Mouse (Mus musculus): ENCODE data around the gene Vmn1r170. TPM values are rescaled to one million over a fixed set of nuclear protein-coding genes. Genes with fewer than 3 reads are reported as not detected.
"Not testable (repeated sequence)": the region's sequence is repeated elsewhere in the genome, so short reads cannot be mapped to it uniquely, and the experiment has no call there.

Gene Vmn1r170
- total RNA-seq (2021) (not detected), polyA plus RNA-seq (2012; rRNA removed) (not detected in 2 replicates)
- long read RNA-seq, result 0 reads

DNA sequence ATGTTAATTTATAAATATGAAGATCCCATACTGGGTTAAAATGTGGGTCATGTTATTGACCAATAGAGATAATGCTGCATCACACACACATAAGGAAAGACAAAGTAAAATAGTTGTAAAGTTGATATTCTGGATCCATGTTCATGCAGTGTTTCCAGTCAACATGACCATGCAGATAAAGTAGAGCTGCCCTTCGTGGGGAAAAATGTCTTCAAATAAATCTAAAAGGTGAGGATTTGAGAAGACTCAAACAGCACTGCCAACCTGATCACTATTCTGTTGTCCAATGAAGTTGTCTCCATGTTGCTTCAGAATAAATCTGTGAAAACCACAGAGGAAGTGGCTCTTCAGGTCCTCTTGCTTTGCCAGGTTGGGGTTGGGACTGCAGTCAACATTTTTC is at the start of gene Vmn1r170:
Gene Vmn1r170, plus strand, starts transcription at position 301 of the 400 bp plus-strand sequence.
- DNase-seq, result not testable (repeated sequence)

DNA sequence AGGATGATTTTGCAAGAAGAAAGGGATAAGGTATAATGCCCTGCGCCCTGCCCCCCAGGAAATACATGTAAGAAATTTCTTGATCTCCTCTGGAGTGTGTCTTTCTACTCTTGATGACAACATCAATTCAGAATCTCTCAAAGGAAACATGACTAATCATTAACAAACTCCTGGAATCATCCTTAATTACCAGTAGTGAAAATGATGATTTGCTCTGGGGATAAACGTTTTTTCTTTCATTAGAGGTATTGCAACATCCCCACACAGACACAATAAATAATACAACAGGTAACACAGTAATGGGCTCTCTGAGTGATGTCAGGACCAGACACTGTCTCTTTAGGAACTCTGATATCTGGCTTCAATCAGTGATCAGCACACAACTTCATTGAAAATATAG is 30.7 kb upstream of the Vmn1r170 start, which contains the start of gene Vmn1r169:
Gene Vmn1r169, plus strand, starts transcription at position 301 of the 400 bp plus-strand sequence.
- DNase-seq, result not testable (repeated sequence)

DNA sequence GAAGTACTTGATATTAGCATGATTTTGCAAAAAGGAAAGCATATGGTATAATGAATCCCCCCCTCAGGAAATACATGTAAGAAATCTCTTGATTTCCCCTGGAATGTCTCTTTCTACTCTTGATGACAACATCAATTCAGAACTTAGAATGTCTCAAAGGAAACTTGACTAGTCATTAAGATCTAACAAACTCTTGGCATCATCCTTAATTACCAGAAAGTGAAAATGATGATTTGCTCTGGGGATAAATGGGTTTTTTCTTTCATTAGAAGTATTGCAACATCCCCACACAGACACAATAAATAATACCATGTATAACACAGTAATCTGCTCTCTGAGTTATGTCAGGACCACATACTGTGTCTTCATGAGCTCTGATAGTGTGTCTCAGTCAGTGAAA is 24.4 kb downstream of the Vmn1r170 start, which contains the start of gene Vmn1r171:
Gene Vmn1r171, plus strand, starts transcription at position 301 of the 400 bp plus-strand sequence.
- DNase-seq, result no peak

Other genes starting within 250 kb of the Vmn1r170 start
- gene Nlrp5, start 220.3 kb upstream of the Vmn1r170 start, total RNA-seq (2021), result not detected
- not detected in 2 replicates for gene Nlrp5, start 220.3 kb upstream of the Vmn1r170 start, polyA plus RNA-seq (2012; rRNA removed)
- not detected for gene Vmn1r167, start 99.0 kb upstream of the Vmn1r170 start, total RNA-seq (2021)
- gene Vmn1r167, start 99.0 kb upstream of the Vmn1r170 start, polyA plus RNA-seq (2012; rRNA removed), result not detected in 2 replicates
- not detected for gene Vmn1r168, start 66.4 kb upstream of the Vmn1r170 start, total RNA-seq (2021)
- not detected in 2 replicates for gene Vmn1r168, start 66.4 kb upstream of the Vmn1r170 start, polyA plus RNA-seq (2012; rRNA removed)
- not detected for gene Vmn1r169, start 30.6 kb upstream of the Vmn1r170 start, total RNA-seq (2021)
- not detected in 2 replicates for gene Vmn1r169, start 30.6 kb upstream of the Vmn1r170 start, polyA plus RNA-seq (2012; rRNA removed)
- not detected for gene Vmn1r171, start 24.5 kb downstream of the Vmn1r170 start, total RNA-seq (2021)
- not detected in 2 replicates for gene Vmn1r171, start 24.5 kb downstream of the Vmn1r170 start, polyA plus RNA-seq (2012; rRNA removed)
- gene Vmn1r172, start 52.1 kb downstream of the Vmn1r170 start, total RNA-seq (2021), result not detected
- gene Vmn1r172, start 52.1 kb downstream of the Vmn1r170 start, polyA plus RNA-seq (2012; rRNA removed), result not detected in 2 replicates
- not detected for gene Vmn1r173, start 94.5 kb downstream of the Vmn1r170 start, total RNA-seq (2021)
- not detected in 2 replicates for gene Vmn1r173, start 94.5 kb downstream of the Vmn1r170 start, polyA plus RNA-seq (2012; rRNA removed)
- not detected for gene Vmn1r174, start 146.1 kb downstream of the Vmn1r170 start, total RNA-seq (2021)
- gene Vmn1r174, start 146.1 kb downstream of the Vmn1r170 start, polyA plus RNA-seq (2012; rRNA removed), result not detected in 2 replicates
- gene Vmn1r175, start 204.5 kb downstream of the Vmn1r170 start, total RNA-seq (2021), result not detected
- not detected in 2 replicates for gene Vmn1r175, start 204.5 kb downstream of the Vmn1r170 start, polyA plus RNA-seq (2012; rRNA removed)
- not detected for gene Vmn1r176, start 231.2 kb downstream of the Vmn1r170 start, total RNA-seq (2021)
- gene Vmn1r176, start 231.2 kb downstream of the Vmn1r170 start, polyA plus RNA-seq (2012; rRNA removed), result not detected in 2 replicates

All from adrenal gland, adult 2 months (tissue).